Mouse (Mus musculus) midbrain, postnatal 0 days (tissue): Measurements from ENCODE around the gene 2810408A11Rik. TPM values are rescaled to one million over a fixed set of nuclear protein-coding genes. Genes with fewer than 3 reads are reported as not detected.

Experiments
- ATAC-seq: fragments of 200-750 bp; cut with Nextera tagmentation; 2 replicates; pipeline ENCODE4 v1.8.0; 2017; ENCODE audit warnings: moderate number of reproducible peaks, mild to moderate bottlenecking, moderate TSS enrichment, moderate library complexity; ENCODE audit not compliant: low FRiP score
- DNase-seq: peaks from one replicate; pipeline ENCODE4 v3.0.0-alpha.2; 2015; ENCODE audit warnings: low spot score
- H3K27ac ChIP-seq: fragments of 300-500 bp; sonication (generic); 2 replicates; pipeline ENCODE4 v1.5.1; 2014; ENCODE audit warnings: low read depth, mild to moderate bottlenecking, low read length, mixed read lengths
- H3K27me3 ChIP-seq: fragments of 300-500 bp; sonication (generic); 2 replicates; pipeline ENCODE4 v1.6.1; 2014; ENCODE audit warnings: low read length, control low read depth, mixed read lengths; ENCODE audit not compliant: insufficient read depth
- H3K36me3 ChIP-seq: fragments of 300-500 bp; sonication (generic); 2 replicates; pipeline ENCODE4 v1.6.1; 2014; ENCODE audit warnings: low read length, control low read depth, mixed read lengths; ENCODE audit not compliant: insufficient read depth
- H3K4me1 ChIP-seq: fragments of 300-500 bp; sonication (generic); 2 replicates; pipeline ENCODE4 v1.6.1; 2014; ENCODE audit warnings: mild to moderate bottlenecking, control low read depth, antibody characterized with exemption, low read length, mixed read lengths; ENCODE audit not compliant: insufficient read depth
- H3K4me2 ChIP-seq: fragments of 300-500 bp; sonication (generic); 2 replicates; pipeline ENCODE4 v1.6.1; 2014; ENCODE audit warnings: low read depth, mild to moderate bottlenecking, low read length, mixed read lengths; ENCODE audit not compliant: poor library complexity, severe bottlenecking
- H3K4me3 ChIP-seq: fragments of 300-500 bp; sonication (generic); 2 replicates; pipeline ENCODE4 v1.5.1; 2014; ENCODE audit warnings: low read depth, mild to moderate bottlenecking, low read length, moderate library complexity
- H3K9ac ChIP-seq: fragments of 300-500 bp; sonication (generic); replicated peaks from 2 replicates; pipeline ENCODE4 v1.6.1; 2014; ENCODE audit warnings: mild to moderate bottlenecking, low read length, moderate library complexity, mixed read lengths; ENCODE audit not compliant: poor library complexity, severe bottlenecking
- H3K9me3 ChIP-seq: fragments of 300-500 bp; sonication (generic); 2 replicates; pipeline ENCODE4 v1.6.1; 2016; ENCODE audit warnings: low read length, control low read depth
- CTCF ChIP-seq: IDR thresholded peaks from 2 replicates; pipeline ENCODE4 v1.5.1; 2016; ENCODE audit warnings: antibody characterized with exemption, mild to moderate bottlenecking
- WGBS: fragments of 180-500 bp; shearing (Covaris S2); extraction: QIAGEN DNeasy Blood & Tissue Kit; methylation state at CpG from one replicate; pipeline ENCODE4 v1.1.7; 2014; 5-methylcytosine and 5-hydroxymethylcytosine counted together
- polyA plus RNA-seq: library from polyadenylated mRNA; unstranded; fragments of >200 nt; fragmentation: Nextera tagmentation; extraction: Ambion mirVana; gene quantifications from 2 replicates; pipeline ENCODE4 v1.2.1, GENCODE M21; 2015
- total RNA-seq: library from RNA; depleted of rRNA; stranded (reverse); fragments of >200 nt; gene quantifications from 2 replicates; pipeline ENCODE4 v1.2.3, GENCODE M21; 2014; rRNA removed

The 2810408A11Rik gene
- total RNA-seq (3.3 and 8.7 TPM in 2 replicates), polyA plus RNA-seq (4.8 and 6.2 TPM in 2 replicates)

DNA sequence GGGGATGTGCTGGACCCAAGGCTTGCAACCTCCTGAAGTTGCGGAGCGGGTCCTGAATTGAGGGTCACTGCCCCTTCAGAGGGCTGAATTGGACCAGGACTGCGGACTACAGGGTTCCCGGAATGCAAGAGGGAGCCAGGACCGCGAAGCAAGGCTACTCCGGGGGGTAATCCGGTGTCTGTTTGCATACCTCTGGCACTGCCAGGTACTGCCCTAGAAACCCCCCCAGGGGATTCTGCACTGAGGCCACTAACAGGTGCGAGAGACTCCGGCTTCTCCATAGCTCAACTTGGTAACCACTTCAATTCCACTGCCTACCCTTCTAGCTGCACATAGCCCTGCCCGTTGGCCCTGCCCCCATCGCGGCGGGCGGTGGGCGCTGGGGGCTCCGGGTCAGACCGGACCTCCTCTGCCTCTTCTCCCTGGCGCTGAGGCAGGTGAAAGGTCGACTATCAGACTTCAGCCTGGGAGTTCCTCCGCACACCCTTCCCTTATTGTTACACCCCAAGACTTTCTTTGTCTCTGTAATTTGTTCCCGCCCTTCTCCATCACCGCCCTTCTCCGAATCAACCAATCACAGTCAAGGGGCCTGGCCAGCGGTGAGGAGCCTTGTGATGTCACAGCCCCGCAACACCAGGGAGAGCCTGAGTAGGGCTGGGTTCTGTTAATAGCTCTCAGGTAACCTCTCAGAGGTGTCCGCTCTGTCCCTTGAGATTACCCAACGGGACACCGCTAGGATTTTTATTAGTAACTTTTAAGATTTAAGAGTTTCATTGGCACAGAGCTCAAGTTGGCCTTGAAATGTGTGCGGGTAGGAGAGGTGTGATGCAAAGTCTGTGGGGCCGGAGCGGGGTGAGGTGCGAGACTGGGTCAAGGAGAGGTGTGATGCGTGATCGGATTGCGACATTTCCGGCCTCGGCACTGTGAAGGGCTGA lies at the start of gene 2810408A11Rik, which contains the start of gene Neurl4:
Gene 2810408A11Rik (minus strand): TSS at position 517 of the 935 bp plus-strand sequence.
Gene Neurl4 (plus strand): TSS at position 602 of the 935 bp plus-strand sequence.
- Histone ChIP-seq H3K4me2 (peak within 1 kb of the TSS; percentile 86), H3K4me1 (peaks cover 6% of the 10 kb centered on the region; the same call in 1 of the 2 replicates), H3K27ac (peak within 1 kb of the TSS; percentile 94), H3K9me3 (no peaks in the 10 kb centered on the region), H3K9ac (peak within 1 kb of the TSS; percentile 89), H3K4me3 (peak within 1 kb of the TSS; percentile 81), H3K36me3 (peaks cover 17% of the 10 kb centered on the region), H3K27me3 (no peaks in the 10 kb centered on the region)
- ATAC-seq (peak; percentile 91), DNase-seq (peak; percentile 96)
- TF ChIP-seq CTCF: no peak
- WGBS: under 1% methylated on average over 38 of the region's 38 CpGs

DNA sequence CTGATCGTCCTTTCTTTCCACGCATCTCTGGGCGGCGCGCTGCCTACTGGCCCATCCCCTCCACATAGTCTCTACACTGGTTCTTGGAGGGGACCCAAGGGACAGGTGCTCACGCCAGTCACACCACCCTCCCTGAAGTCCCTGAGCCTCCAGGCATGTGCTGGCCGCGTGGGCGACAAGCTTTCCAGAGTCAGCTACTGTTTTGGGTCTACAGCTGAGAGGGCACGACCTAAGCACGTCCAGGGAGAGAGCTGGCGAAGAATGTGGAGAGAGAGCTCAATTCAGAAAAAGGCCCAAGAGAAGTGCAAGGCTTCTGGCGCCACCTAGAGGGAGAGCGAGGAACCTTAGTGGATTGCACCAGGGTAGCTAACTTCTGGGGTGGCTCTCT lies 48.0 kb upstream of the 2810408A11Rik start:
- Histone ChIP-seq H3K27me3 (peaks cover 15% of the 10 kb centered on the region; the same call in 1 of the 2 replicates), H3K36me3 (no peaks in the 10 kb centered on the region), H3K4me1 (no peaks in the 10 kb centered on the region), H3K9ac (no peak overlapping the region), H3K27ac (no peak overlapping the region), H3K9me3 (no peaks in the 10 kb centered on the region), H3K4me2 (peak overlapping the region; percentile 49), H3K4me3 (peak overlapping the region; percentile 34; the same call in 1 of the 2 replicates)
- peak; percentile 85 for TF ChIP-seq CTCF
- DNase-seq (peak; percentile 83), ATAC-seq (peak; percentile 62)
- WGBS: under 1% methylated on average over 14 of the region's 14 CpGs

- under 1% methylated on average over 34 of the region's 34 CpGs for WGBS
- Histone ChIP-seq H3K9ac (0 out of 2 replicates have a peak within 1 kb of the TSS, but pooled peaks have one; percentile 13), H3K4me3 (peak within 1 kb of the TSS; percentile 34), H3K4me2 (peak within 1 kb of the TSS; percentile 49), H3K27ac (no peak within 1 kb of the TSS), H3K27me3 (peaks cover 15% of the 10 kb centered on the region; the same call in 1 of the 2 replicates), H3K36me3 (no peaks in the 10 kb centered on the region), H3K4me1 (no peaks in the 10 kb centered on the region), H3K9me3 (no peaks in the 10 kb centered on the region)
- peak; percentile 89 for DNase-seq
- ATAC-seq: peak; percentile 83
- no peak for TF ChIP-seq CTCF
Observed at GRCm38 (mm10) chr11:69948066-69948762, 47.4 kb upstream of the 2810408A11Rik start, which contains the start of gene Slc2a4. TSS of gene Slc2a4 (minus strand) at chr11:69948188.

- Histone ChIP-seq H3K4me3 (peak overlapping the region; percentile 34), H3K9me3 (no peaks in the 10 kb centered on the region), H3K9ac (0 out of 2 replicates have a peak overlapping the region, but pooled peaks have one; percentile 13), H3K4me2 (peak overlapping the region; percentile 49), H3K27me3 (peaks cover 15% of the 10 kb centered on the region; the same call in 1 of the 2 replicates), H3K4me1 (no peaks in the 10 kb centered on the region), H3K27ac (no peak overlapping the region), H3K36me3 (no peaks in the 10 kb centered on the region)
- 0 out of 2 replicates have a peak, but pooled peaks have one; percentile 24 for ATAC-seq
- peak; percentile 42 for DNase-seq
- TF ChIP-seq CTCF: no peak
- WGBS: 3% methylated on average over 29 of the region's 29 CpGs
Observed at GRCm38 (mm10) chr11:69947337-69948065, 46.7 kb upstream of the 2810408A11Rik start.
